Mouse (Mus musculus) thymus, adult 2 months (tissue): ENCODE data around the gene E2f6.

Experiments
- CTCF ChIP-seq: fragments of 200-500 bp; IDR thresholded peaks from 2 replicates; pipeline ENCODE4 v1.5.1; 2012; ENCODE audit warnings: mild to moderate bottlenecking, control low read depth, low read length, moderate library complexity, borderline replicate concordance; ENCODE audit not compliant: control insufficient read depth, poor library complexity, insufficient read depth; ENCODE audit errors: extremely low read depth
- POLR2A ChIP-seq: fragments of 200-500 bp; IDR thresholded peaks from 2 replicates; pipeline ENCODE4 v1.6.1; 2012; ENCODE audit warnings: mild to moderate bottlenecking, low read length, control low read depth, moderate library complexity; ENCODE audit not compliant: control insufficient read depth, poor library complexity, insufficient read depth; ENCODE audit errors: extremely low read depth

- no peak for TF ChIP-seq POLR2A
- TF ChIP-seq CTCF, result no peak
Observed at GRCm38 (mm10) chr12:16873549-16873948, 62.8 kb downstream of the E2f6 start.
